Mouse (Mus musculus): ENCODE measurements around the gene Pfn5. TPM values are rescaled to one million over a fixed set of nuclear protein-coding genes. Genes with fewer than 3 reads are reported as not detected.
"Not testable (repeated sequence)": the region's sequence is repeated elsewhere in the genome, so short reads cannot be mapped to it uniquely, and the experiment has no call there.

Gene Pfn5
- polyA plus RNA-seq (2012; rRNA removed): not detected in 2 replicates

- no peaks in the 10 kb centered on the region for H3K4me1 ChIP-seq (ENCODE audit: control insufficient read depth, insufficient read depth, insufficient read length, low read length)
- WGBS: 65% methylated on average over 2 of the region's 2 CpGs
- no peaks in the 10 kb centered on the region for H3K36me3 ChIP-seq (ENCODE audit: control insufficient read depth, insufficient read depth, low read length)
- H3K27ac ChIP-seq (ENCODE audit: insufficient read depth, low read depth, low read length): no peak within 1 kb of the TSS
- no peaks in the 10 kb centered on the region for H3K27me3 ChIP-seq (ENCODE audit: control insufficient read depth, insufficient read depth, low read length)
- TF ChIP-seq CTCF (IDR thresholded peaks at IDR 0.05; ENCODE audit: extremely low read depth, insufficient read length, insufficient replicate concordance, low read depth, low read length) (no peak), POLR2A (IDR thresholded peaks at IDR 0.05; ENCODE audit: low read depth, low read length) (no peak)
- no peak within 1 kb of the TSS for H3K4me3 ChIP-seq (ENCODE audit: low read depth, low read length)
These were observed at the start of gene Pfn5, which contains the start of gene Asb12 for GRCm38 (mm10) chrX:95557887-95558286. TSS of gene Pfn5 (plus strand) at chrX:95558104. TSS of gene Asb12 (minus strand) at chrX:95557987.

- no peaks in the 10 kb centered on the region for H3K4me1 ChIP-seq (ENCODE audit: control insufficient read depth, insufficient read depth, insufficient read length, low read length)
- H3K27ac ChIP-seq (ENCODE audit: insufficient read depth, low read depth, low read length): no peak overlapping the region
- no peaks in the 10 kb centered on the region for H3K27me3 ChIP-seq (ENCODE audit: control insufficient read depth, insufficient read depth, low read length)
- H3K36me3 ChIP-seq (ENCODE audit: control insufficient read depth, insufficient read depth, low read length): no peaks in the 10 kb centered on the region
- no peak overlapping the region for H3K4me3 ChIP-seq (ENCODE audit: low read depth, low read length)
- TF ChIP-seq CTCF (IDR thresholded peaks at IDR 0.05; ENCODE audit: extremely low read depth, insufficient read length, insufficient replicate concordance, low read depth, low read length) (no peak), POLR2A (IDR thresholded peaks at IDR 0.05; ENCODE audit: low read depth, low read length) (no peak)
These were observed 34.0 kb upstream of the Pfn5 start for GRCm38 (mm10) chrX:95523883-95524282.

- Histone ChIP-seq H3K4me3 (ENCODE audit: low read depth, low read length) (no peak overlapping the region), H3K27me3 (ENCODE audit: control insufficient read depth, insufficient read depth, low read length) (no peaks in the 10 kb centered on the region), H3K27ac (ENCODE audit: insufficient read depth, low read depth, low read length) (no peak overlapping the region), H3K36me3 (ENCODE audit: control insufficient read depth, insufficient read depth, low read length) (no peaks in the 10 kb centered on the region), H3K4me1 (ENCODE audit: control insufficient read depth, insufficient read depth, insufficient read length, low read length) (no peaks in the 10 kb centered on the region)
- no peak for TF ChIP-seq CTCF (IDR thresholded peaks at IDR 0.05; ENCODE audit: extremely low read depth, insufficient read length, insufficient replicate concordance, low read depth, low read length)
- TF ChIP-seq POLR2A (IDR thresholded peaks at IDR 0.05; ENCODE audit: low read depth, low read length): no peak
- WGBS: 74% methylated on average over 2 of the region's 2 CpGs
These were observed 32.7 kb upstream of the Pfn5 start for GRCm38 (mm10) chrX:95525166-95525565.

- not testable (repeated sequence) for H3K36me3 ChIP-seq (ENCODE audit: control insufficient read depth, insufficient read depth, low read length); H3K4me1 ChIP-seq (ENCODE audit: control insufficient read depth, insufficient read depth, insufficient read length, low read length); H3K27me3 ChIP-seq (ENCODE audit: control insufficient read depth, insufficient read depth, low read length); H3K27ac ChIP-seq (ENCODE audit: insufficient read depth, low read depth, low read length); H3K4me3 ChIP-seq (ENCODE audit: low read depth, low read length)
- WGBS: 96% methylated on average over 2 of the region's 2 CpGs
These were observed 22.4 kb upstream of the Pfn5 start for GRCm38 (mm10) chrX:95535493-95535892.

- WGBS: 52% methylated on average over 4 of the region's 4 CpGs
- Histone ChIP-seq H3K27ac (ENCODE audit: insufficient read depth, low read depth, low read length) (no peak overlapping the region), H3K27me3 (ENCODE audit: control insufficient read depth, insufficient read depth, low read length) (no peaks in the 10 kb centered on the region), H3K36me3 (ENCODE audit: control insufficient read depth, insufficient read depth, low read length) (no peaks in the 10 kb centered on the region), H3K4me3 (ENCODE audit: low read depth, low read length) (no peak overlapping the region), H3K4me1 (ENCODE audit: control insufficient read depth, insufficient read depth, insufficient read length, low read length) (no peaks in the 10 kb centered on the region)
- TF ChIP-seq POLR2A (IDR thresholded peaks at IDR 0.05; ENCODE audit: low read depth, low read length) (no peak), CTCF (IDR thresholded peaks at IDR 0.05; ENCODE audit: extremely low read depth, insufficient read length, insufficient replicate concordance, low read depth, low read length) (no peak)
These were observed 3.6 kb upstream of the Pfn5 start for GRCm38 (mm10) chrX:95554321-95554720.

GRCm38 (mm10) chrX:95600609-95601008 is 42.7 kb downstream of the Pfn5 start:
- WGBS: 56% methylated on average over 5 of the region's 5 CpGs
- H3K4me3 ChIP-seq (ENCODE audit: low read depth, low read length): no peak overlapping the region
- H3K36me3 ChIP-seq (ENCODE audit: control insufficient read depth, insufficient read depth, low read length): no peaks in the 10 kb centered on the region
- H3K27ac ChIP-seq (ENCODE audit: insufficient read depth, low read depth, low read length): no peak overlapping the region
- no peaks in the 10 kb centered on the region for H3K4me1 ChIP-seq (ENCODE audit: control insufficient read depth, insufficient read depth, insufficient read length, low read length)
- TF ChIP-seq CTCF (IDR thresholded peaks at IDR 0.05; ENCODE audit: extremely low read depth, insufficient read length, insufficient replicate concordance, low read depth, low read length): no peak
- TF ChIP-seq POLR2A (IDR thresholded peaks at IDR 0.05; ENCODE audit: low read depth, low read length): no peak
- H3K27me3 ChIP-seq (ENCODE audit: control insufficient read depth, insufficient read depth, low read length): no peaks in the 10 kb centered on the region

Other genes starting within 250 kb of the Pfn5 start
- gene Amer1, start 113.2 kb upstream of the Pfn5 start, polyA plus RNA-seq (2012; rRNA removed): 0.39 and 0.62 TPM in 2 replicates
- not detected in 2 replicates for gene Asb12, start 117 bp upstream of the Pfn5 start, polyA plus RNA-seq (2012; rRNA removed)
- 0.04 and 0.16 TPM in 2 replicates for gene Zc4h2, start 100.4 kb downstream of the Pfn5 start, polyA plus RNA-seq (2012; rRNA removed)
- gene Zc3h12b, start 153.6 kb downstream of the Pfn5 start, polyA plus RNA-seq (2012; rRNA removed): 0.18 and 0.27 TPM in 2 replicates